Mouse (Mus musculus) lung, postnatal 0 days (tissue): ENCODE data around the gene Sdhc.

Experiments
- CTCF ChIP-seq: IDR thresholded peaks from 2 replicates; pipeline ENCODE4 v1.5.1; 2016; ENCODE audit warnings: antibody characterized with exemption, mild to moderate bottlenecking
- EP300 ChIP-seq: IDR thresholded peaks from 2 replicates; pipeline ENCODE4 v1.6.1; 2016; ENCODE audit warnings: antibody characterized with exemption, mild to moderate bottlenecking, control low read depth

- TF ChIP-seq CTCF (no peak), EP300 (no peak)
Measured at GRCm38 (mm10) chr1:171157965-171158364, 7.6 kb upstream of the Sdhc start.
